Mouse (Mus musculus) erythroblast, adult 5-6 weeks (primary cell): ENCODE results near the gene Fbxo9. TPM values are rescaled to one million over a fixed set of nuclear protein-coding genes. Genes with fewer than 3 reads are reported as not detected.

Experiments
- ATAC-seq: replicated peaks from 2 replicates; pipeline ENCODE4 v1.8.0; 2016; ENCODE audit warnings: moderate number of reproducible peaks, mild to moderate bottlenecking, moderate TSS enrichment, inconsistent platforms; ENCODE audit not compliant: poor library complexity, low FRiP score, severe bottlenecking
- total RNA-seq, 2 experiments: library from RNA; stranded (forward) in 1 of 2; stranded (reverse) in 1 of 2; fragments of 150-400 nt in 1 of 2; fragments of 200-764, 138-1000 nt in 1 of 2; gene quantifications; 2 replicates each; pipeline versions ENCODE4 v1.2.3 to v1.2.4; 2015 to 2017; ENCODE audit warnings: low replicate concordance in 2 of 2

The Fbxo9 gene
- total RNA-seq, 2 experiments from 2014 or later, result 517 to 741 TPM

DNA sequence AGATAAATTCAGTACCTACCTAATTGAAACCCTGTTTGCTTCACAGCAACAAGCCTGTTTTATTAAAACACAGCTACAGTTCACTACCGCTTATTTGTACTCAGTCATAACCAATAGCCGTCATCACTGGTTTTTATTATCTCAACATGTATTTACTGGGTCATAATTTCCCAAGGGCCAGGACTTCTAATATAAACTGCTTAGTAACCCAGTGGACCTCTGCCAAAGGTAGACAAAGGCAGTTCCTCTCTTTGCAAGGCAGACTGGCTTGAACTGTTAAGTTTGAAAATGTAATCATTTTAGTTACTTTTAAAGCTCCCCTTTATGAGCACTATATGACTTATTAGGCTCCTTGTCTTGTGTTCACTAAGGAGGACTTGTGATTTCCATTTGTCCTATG lies 2.6 kb upstream of the Fbxo9 start:
- no peak for ATAC-seq

DNA sequence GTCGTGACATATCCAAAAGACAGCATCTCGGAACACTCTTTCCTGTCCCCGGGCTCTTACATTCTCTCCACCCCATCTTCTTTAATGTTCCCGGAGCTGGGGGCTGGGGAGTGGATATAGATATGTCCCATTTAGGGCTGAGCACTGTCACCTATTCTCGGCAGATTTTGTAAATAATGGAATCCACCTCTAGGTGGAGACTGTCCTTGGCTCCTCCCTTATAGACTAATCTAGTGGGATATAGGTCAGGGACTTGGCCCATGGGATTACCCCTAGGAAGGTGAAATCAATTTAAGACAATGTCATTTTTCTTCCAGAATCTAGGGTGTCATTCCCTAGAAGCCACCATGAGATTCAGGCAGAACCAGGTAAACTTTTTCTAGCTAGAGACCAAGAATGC lies 791 bp upstream of the Fbxo9 start:
- ATAC-seq, result no peak

- peak; percentile 42 for ATAC-seq
Observed at GRCm38 (mm10) chr9:78107912-78108795, 711 bp downstream of the Fbxo9 start.

DNA sequence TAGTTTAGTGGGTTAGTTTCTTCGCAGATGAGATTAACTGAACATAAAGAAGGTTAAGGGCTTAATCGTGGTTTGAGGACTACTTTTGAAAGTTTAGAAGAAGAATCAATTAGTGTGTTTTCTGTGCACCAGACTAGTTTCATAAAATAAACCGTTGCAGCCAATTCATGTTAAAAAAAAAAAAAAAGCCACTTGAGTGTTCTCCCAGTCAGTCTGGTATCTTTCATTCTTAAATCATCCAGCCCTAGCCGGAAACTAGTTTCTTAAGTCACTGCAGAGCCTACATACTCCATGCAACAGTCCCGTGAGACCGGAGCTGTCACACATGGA lies 1.3 kb downstream of the Fbxo9 start:
- no peak for ATAC-seq

DNA sequence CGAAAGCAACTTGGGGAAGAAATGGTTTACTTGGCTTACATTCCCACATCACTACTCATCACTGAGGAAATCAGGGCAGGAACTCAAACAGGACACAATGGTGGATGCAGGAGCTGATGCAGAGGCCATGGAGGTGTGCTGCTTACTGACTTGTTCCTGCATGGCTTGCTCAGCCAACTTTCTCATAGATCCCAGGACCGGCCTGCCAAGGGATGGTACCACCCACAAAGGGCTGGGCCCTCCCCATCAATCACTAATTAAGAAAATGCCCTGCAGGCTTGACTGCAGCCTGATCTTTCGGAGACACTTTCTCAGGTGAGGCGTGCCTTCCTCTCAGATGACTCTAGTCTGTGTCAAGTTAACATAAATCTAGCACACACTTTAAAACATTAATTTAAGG lies 2.0 kb downstream of the Fbxo9 start:
- ATAC-seq, result peak; percentile 8; the same call in 1 of the 2 replicates

GRCm38 (mm10) chr9:78105501-78105932 lies 3.3 kb downstream of the Fbxo9 start:
- peak; percentile 68 for ATAC-seq

DNA sequence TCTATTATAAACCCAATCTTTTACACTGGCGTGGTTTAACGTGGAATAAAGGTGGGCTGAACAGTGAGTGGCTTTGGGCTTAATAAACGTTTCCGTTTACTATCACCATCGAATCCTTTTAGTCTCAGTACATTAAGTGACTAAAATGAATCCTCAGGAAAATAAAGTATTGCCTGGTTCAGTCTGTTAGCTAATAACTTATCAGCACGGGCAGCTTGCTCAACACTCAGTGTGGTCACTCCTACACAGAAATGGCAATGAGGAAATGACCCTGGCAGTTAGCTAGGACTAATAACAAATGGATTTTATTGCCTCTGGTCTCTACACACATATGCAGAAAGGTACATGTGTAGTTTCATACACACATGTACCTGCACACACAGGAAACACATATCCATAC lies 3.9 kb downstream of the Fbxo9 start:
- peak; percentile 62 for ATAC-seq

- ATAC-seq, result no peak
Observed at GRCm38 (mm10) chr9:78103965-78104560, 4.8 kb downstream of the Fbxo9 start.

DNA sequence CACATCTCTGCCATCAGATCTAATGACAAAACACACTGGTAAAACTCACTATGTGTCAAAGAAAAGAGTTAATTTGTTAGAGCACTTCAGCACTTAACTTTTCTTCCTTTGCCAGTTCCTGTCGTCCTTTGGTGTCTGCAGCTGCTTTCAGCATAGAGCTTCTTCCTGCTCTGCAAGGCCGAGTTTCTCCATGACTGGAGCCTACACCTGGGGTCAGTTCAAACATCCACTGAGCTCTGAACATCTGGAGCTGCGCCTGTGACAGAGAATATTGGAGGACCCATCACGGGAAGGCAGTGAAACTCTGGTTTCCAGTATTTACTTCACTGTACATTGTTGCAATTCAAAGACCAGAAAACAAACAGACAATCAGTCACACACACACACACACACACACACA lies 7.4 kb downstream of the Fbxo9 start:
- no peak for ATAC-seq

- no peak for ATAC-seq
Observed at GRCm38 (mm10) chr9:78100956-78101355, 7.9 kb downstream of the Fbxo9 start.

- ATAC-seq, result peak; percentile 62; the same call in 1 of the 2 replicates
Observed at GRCm38 (mm10) chr9:78096376-78096775, 12.5 kb downstream of the Fbxo9 start.

DNA sequence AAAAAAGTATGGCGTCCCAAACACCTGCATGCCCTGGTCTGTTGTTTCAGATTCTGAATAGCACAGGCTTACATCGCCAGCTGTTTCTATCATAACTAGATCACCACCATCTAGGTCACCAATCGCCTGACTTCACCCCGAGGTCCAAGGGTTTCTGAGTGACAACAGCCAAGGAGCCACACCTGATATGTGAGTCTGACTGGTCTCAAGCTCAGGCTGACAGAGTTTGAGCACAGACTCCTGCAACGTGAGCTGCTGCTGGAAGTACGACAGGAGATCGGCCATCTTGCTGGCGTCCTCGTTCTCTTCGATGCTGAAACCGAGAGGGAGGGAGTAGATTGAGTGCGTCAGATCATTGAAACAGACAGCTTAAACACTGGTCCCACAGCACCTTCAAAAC lies 13.2 kb downstream of the Fbxo9 start:
- no peak for ATAC-seq

GRCm38 (mm10) chr9:78090596-78090995 lies 18.3 kb downstream of the Fbxo9 start:
- ATAC-seq, result no peak

GRCm38 (mm10) chr9:78089906-78090305 lies 19.0 kb downstream of the Fbxo9 start:
- no peak for ATAC-seq

- no peak for ATAC-seq
Observed at GRCm38 (mm10) chr9:78088971-78089370, 19.9 kb downstream of the Fbxo9 start.

- no peak for ATAC-seq
Observed at GRCm38 (mm10) chr9:78088521-78088920, 20.3 kb downstream of the Fbxo9 start.

GRCm38 (mm10) chr9:78087751-78088150 lies 21.1 kb downstream of the Fbxo9 start:
- ATAC-seq, result no peak

DNA sequence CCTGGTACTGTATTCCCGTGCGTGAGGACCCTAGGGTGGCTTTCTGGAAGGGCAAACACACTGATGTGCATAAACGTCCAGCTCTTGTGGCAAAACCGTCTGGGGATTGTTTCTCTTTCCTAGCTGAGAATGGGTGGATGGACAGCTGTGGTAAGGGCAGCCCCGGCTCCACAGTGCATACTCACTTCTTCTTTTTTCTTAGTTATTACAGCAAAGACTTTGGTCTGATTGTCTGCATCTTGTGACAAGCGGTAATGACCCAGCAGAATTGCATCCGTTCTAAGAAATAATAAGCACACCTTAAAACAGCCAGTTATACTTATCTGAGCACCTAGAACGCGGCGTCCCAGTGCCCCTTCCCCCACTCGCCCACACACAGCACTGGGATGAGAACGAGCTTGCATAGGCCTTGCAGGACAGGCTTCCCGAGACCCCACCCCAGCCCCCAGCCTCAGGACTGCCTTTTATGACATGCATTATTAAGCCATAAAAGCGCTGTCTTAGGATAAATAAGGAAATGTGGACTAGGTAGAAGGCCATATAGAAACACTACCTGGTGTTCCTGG lies 23.1 kb downstream of the Fbxo9 start:
- ATAC-seq, result no peak

DNA sequence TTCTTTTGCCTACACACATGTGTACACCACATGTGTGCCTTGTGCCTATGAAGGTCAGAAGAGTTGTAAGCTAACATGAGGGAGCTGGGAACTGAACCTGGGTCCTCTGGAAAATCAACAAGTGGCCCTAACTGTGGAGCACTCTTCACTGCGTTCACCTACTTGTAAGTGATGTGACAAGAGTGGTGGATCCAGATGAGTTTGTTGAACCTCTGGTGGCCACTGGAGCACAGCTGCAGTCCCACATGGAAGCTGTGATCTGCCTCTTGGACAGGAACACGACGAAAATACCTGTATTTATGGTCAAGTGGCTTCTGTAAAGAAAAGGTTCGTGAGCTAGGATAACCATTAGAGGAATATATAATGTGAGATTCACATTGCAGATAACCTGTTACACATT lies 24.5 kb downstream of the Fbxo9 start:
- ATAC-seq, result no peak

DNA sequence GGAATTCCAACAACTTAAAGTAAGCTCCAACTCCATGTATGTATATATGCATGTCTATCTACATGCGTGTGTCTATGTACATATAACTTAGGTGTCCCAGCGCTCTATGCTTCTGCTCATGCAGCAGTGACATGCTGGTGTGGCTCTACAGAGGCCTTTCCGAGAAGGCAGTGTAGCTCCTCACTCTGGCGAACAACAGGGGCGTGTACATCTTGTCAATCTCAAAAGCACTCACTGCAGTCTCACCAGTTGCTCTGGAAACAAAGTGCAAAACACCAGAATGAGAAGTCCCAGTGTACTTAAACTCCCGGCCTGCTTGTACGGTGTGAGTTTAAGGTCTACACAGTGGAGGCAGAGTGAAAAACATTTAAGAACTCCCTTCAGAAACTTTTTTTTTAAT lies 27.0 kb downstream of the Fbxo9 start:
- ATAC-seq, result no peak

DNA sequence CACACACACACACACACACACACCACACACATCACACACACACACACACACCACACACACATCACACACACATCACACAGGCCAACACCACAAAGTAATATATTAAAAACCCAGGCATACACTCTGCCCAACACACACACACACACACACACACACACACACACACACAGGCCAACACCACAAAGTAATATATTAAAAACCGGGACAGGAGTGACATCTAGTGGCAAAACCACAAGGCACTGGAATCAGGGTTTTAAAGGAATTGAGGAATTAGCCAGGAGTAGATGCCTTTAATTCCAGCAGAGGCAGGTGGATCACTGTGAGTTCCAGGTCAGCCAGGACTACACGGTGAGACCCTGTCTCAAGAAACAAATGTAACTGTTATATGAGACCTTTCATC lies 30.6 kb downstream of the Fbxo9 start:
- no peak for ATAC-seq
